Mouse (Mus musculus) megakaryocyte, adult 5-6 weeks (primary cell): ENCODE results near the gene Msi2. TPM values are rescaled to one million over a fixed set of nuclear protein-coding genes. Genes with fewer than 3 reads are reported as not detected.

ENCODE experiments used
- ATAC-seq: 2 replicates; pipeline ENCODE4 v1.8.0; 2016; ENCODE audit warnings: mild to moderate bottlenecking, inconsistent platforms; ENCODE audit not compliant: poor library complexity, severe bottlenecking
- total RNA-seq, 2 experiments: library from RNA; stranded (forward) in 1 of 2; stranded (reverse) in 1 of 2; fragments of 153-499, 151-499 nt in 1 of 2; fragments of 221-1000, 200-1000 nt in 1 of 2; gene quantifications; 2 replicates each; pipeline versions ENCODE4 v1.2.3 to v1.2.4; 2015 to 2017

The Msi2 gene
- total RNA-seq, 2 experiments from 2014 or later: 5.3 to 14.4 TPM

DNA sequence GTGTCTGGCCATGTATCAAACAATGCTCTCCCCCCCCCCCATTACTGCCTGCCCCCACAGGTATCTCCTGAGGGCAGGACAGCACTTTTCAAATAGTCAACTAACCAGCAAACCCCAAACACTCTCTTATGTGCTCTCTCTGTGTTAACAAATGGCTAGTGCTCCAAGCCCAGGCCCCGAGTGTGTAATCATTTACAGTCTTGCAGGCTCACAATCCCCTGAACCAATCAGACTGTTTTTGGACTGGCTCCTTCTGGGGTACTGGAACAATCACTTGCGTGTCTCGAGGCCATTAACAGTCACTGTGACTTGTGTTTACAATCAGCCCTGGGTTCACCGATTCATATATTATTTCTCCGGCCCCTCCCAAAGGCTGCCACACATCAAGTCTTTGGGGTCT is 423.0 kb downstream of the Msi2 start:
- ATAC-seq: no peak

- no peak for ATAC-seq
Measured at GRCm38 (mm10) chr11:88294394-88294710, 424.0 kb downstream of the Msi2 start.

DNA sequence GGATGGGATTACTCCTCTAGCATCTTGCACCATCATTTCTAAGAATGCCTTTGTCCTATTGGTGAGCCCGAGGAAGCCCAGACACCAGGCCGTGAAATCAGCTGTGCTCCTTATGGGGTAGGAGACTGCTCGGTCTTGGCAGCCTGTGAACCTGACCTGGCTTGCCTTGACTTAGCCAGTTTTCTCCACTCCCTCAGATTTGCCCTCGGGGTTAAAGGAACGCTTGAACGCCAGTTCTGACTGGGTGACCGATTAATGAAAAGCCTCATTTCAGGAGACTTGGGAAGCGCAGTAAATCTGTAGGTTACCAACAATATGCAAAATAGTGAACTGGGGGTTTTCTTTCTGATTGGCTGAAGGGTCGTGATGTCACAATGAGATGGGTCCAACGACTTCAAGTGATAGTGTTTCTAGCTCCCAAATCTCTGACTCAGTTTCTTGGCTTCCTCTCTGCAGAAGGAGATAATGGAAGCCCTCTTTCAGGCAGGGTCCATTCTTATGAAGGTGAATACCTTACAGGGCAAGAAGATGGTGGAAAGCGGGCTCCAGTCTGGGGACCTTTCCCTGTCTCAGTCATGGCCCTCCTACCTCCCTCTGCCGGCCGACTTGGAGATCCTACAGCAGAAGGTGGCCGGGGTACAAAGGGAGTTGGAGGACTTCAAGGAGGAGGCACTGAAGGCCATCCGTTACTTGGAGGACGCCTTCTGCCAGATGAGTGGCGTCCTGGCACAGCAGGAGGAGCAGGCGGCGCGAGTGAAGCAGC is 424.5 kb downstream of the Msi2 start, which contains the start of gene Ccdc182:
Gene Ccdc182 (plus strand): TSS at position 428 of the 763 bp plus-strand sequence.
- no peak for ATAC-seq

DNA sequence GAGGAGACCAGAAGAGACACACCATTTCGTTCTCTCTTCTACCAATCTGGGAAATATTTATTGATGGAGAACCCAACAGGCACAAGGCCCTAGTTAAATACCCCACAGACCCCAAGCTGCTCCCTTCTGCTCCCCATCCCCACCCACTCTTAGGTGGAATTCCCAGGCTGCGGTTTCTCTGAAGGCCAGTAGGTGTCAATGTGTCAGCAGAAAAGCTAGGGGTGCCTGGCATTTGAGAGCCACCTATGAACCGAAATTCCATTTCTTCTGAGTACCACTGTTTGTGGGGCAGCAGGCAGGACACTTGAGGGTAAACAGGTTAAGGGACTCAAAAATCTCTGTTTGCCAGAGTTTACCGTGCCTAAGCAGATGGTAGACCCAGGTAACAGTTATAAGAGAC is 426.6 kb downstream of the Msi2 start:
- ATAC-seq: no peak

- no peak for ATAC-seq
Measured at GRCm38 (mm10) chr11:88291245-88291644, 427.1 kb downstream of the Msi2 start.

Other genes starting within 250 kb of the Msi2 start
- 1.8 and 2.1 TPM in 2 replicates for gene Akap1, start 146.1 kb upstream of the Msi2 start, total RNA-seq (2015)
- 2.3 and 6.6 TPM in 2 replicates for gene Akap1, start 146.1 kb upstream of the Msi2 start, total RNA-seq (2017)
- gene Scpep1, start 237.0 kb upstream of the Msi2 start, total RNA-seq (2015): 173 and 192 TPM in 2 replicates
- 87.6 and 89.8 TPM in 2 replicates for gene Scpep1, start 237.0 kb upstream of the Msi2 start, total RNA-seq (2017)
- not detected in 2 replicates for gene Elobl, start 248.4 kb upstream of the Msi2 start, total RNA-seq (2015)
- not detected in 2 replicates for gene Elobl, start 248.4 kb upstream of the Msi2 start, total RNA-seq (2017)